Mouse (Mus musculus): ENCODE results near the gene Specc1. TPM values are rescaled to one million over a fixed set of nuclear protein-coding genes. Genes with fewer than 3 reads are reported as not detected.

The Specc1 gene
- polyA plus RNA-seq, 1 experiment: 2.1 TPM

GRCm38 (mm10) chr11:62130685-62131295, 174.2 kb downstream of the Specc1 start:
- H3K27me3 ChIP-seq (ENCODE audit: control insufficient read depth, insufficient read depth, low read length): no peaks in the 10 kb centered on the region
- H3K36me3 ChIP-seq (ENCODE audit: control insufficient read depth, insufficient read depth, low read length): no peaks in the 10 kb centered on the region
- no peak for TF ChIP-seq POLR2A (IDR thresholded peaks at IDR 0.05; ENCODE audit: control insufficient read depth, extremely low read depth, insufficient read depth, low read length, poor library complexity)
- no peak for TF ChIP-seq CTCF (IDR thresholded peaks at IDR 0.05; ENCODE audit: borderline replicate concordance, control insufficient read depth, extremely low read depth, insufficient read depth, low read length, poor library complexity)
- H3K4me1 ChIP-seq (replicated peaks; ENCODE audit: control insufficient read depth, insufficient read depth, low read length): peaks cover 5% of the 10 kb centered on the region
- no peak overlapping the region for H3K4me3 ChIP-seq (ENCODE audit: control insufficient read depth, insufficient read depth, low read length)
- DNase-seq: no peak
- no peak overlapping the region for H3K27ac ChIP-seq (ENCODE audit: control insufficient read depth, insufficient read depth, low read length)
- 62% methylated on average over 2 of the region's 2 CpGs for WGBS

- 23% methylated on average over 4 of the region's 4 CpGs for WGBS
- TF ChIP-seq CTCF (IDR thresholded peaks at IDR 0.05; ENCODE audit: borderline replicate concordance, control insufficient read depth, extremely low read depth, insufficient read depth, low read length, poor library complexity) (no peak), POLR2A (IDR thresholded peaks at IDR 0.05; ENCODE audit: control insufficient read depth, extremely low read depth, insufficient read depth, low read length, poor library complexity) (no peak)
- Histone ChIP-seq H3K27me3 (ENCODE audit: control insufficient read depth, insufficient read depth, low read length) (no peaks in the 10 kb centered on the region), H3K4me3 (ENCODE audit: control insufficient read depth, insufficient read depth, low read length) (no peak overlapping the region), H3K27ac (ENCODE audit: control insufficient read depth, insufficient read depth, low read length) (no peak overlapping the region), H3K36me3 (ENCODE audit: control insufficient read depth, insufficient read depth, low read length) (no peaks in the 10 kb centered on the region), H3K4me1 (replicated peaks; ENCODE audit: control insufficient read depth, insufficient read depth, low read length) (peaks cover 5% of the 10 kb centered on the region)
- DNase-seq: peak; percentile 2
Measured at GRCm38 (mm10) chr11:62131601-62132000, 175.0 kb downstream of the Specc1 start.

- H3K4me1 ChIP-seq (replicated peaks; ENCODE audit: control insufficient read depth, insufficient read depth, low read length): peaks cover 5% of the 10 kb centered on the region
- DNase-seq: no peak
- WGBS: 98% methylated on average over 2 of the region's 2 CpGs
- H3K4me3 ChIP-seq (ENCODE audit: control insufficient read depth, insufficient read depth, low read length): no peak overlapping the region
- H3K27me3 ChIP-seq (ENCODE audit: control insufficient read depth, insufficient read depth, low read length): no peaks in the 10 kb centered on the region
- TF ChIP-seq CTCF (IDR thresholded peaks at IDR 0.05; ENCODE audit: borderline replicate concordance, control insufficient read depth, extremely low read depth, insufficient read depth, low read length, poor library complexity) (no peak), POLR2A (IDR thresholded peaks at IDR 0.05; ENCODE audit: control insufficient read depth, extremely low read depth, insufficient read depth, low read length, poor library complexity) (no peak)
- H3K27ac ChIP-seq (ENCODE audit: control insufficient read depth, insufficient read depth, low read length): no peak overlapping the region
- H3K36me3 ChIP-seq (ENCODE audit: control insufficient read depth, insufficient read depth, low read length): no peaks in the 10 kb centered on the region
Measured at GRCm38 (mm10) chr11:62134191-62134590, 177.6 kb downstream of the Specc1 start.

- no peaks in the 10 kb centered on the region for H3K36me3 ChIP-seq (ENCODE audit: control insufficient read depth, insufficient read depth, low read length)
- H3K4me3 ChIP-seq (ENCODE audit: control insufficient read depth, insufficient read depth, low read length): no peak overlapping the region
- WGBS: 91% methylated on average over 7 of the region's 7 CpGs
- DNase-seq: no peak
- H3K4me1 ChIP-seq (replicated peaks; ENCODE audit: control insufficient read depth, insufficient read depth, low read length): no peaks in the 10 kb centered on the region
- H3K27me3 ChIP-seq (ENCODE audit: control insufficient read depth, insufficient read depth, low read length): no peaks in the 10 kb centered on the region
- no peak for TF ChIP-seq CTCF (IDR thresholded peaks at IDR 0.05; ENCODE audit: borderline replicate concordance, control insufficient read depth, extremely low read depth, insufficient read depth, low read length, poor library complexity)
- TF ChIP-seq POLR2A (IDR thresholded peaks at IDR 0.05; ENCODE audit: control insufficient read depth, extremely low read depth, insufficient read depth, low read length, poor library complexity): no peak
- H3K27ac ChIP-seq (ENCODE audit: control insufficient read depth, insufficient read depth, low read length): no peak overlapping the region
Measured at GRCm38 (mm10) chr11:62145216-62146110, 188.9 kb downstream of the Specc1 start.

GRCm38 (mm10) chr11:62146661-62147060, 190.1 kb downstream of the Specc1 start:
- no peak overlapping the region for H3K4me3 ChIP-seq (ENCODE audit: control insufficient read depth, insufficient read depth, low read length)
- no peak for TF ChIP-seq POLR2A (IDR thresholded peaks at IDR 0.05; ENCODE audit: control insufficient read depth, extremely low read depth, insufficient read depth, low read length, poor library complexity)
- no peak for TF ChIP-seq CTCF (IDR thresholded peaks at IDR 0.05; ENCODE audit: borderline replicate concordance, control insufficient read depth, extremely low read depth, insufficient read depth, low read length, poor library complexity)
- DNase-seq: no peak

GRCm38 (mm10) chr11:62148026-62148425, 191.5 kb downstream of the Specc1 start:
- no peak overlapping the region for H3K4me3 ChIP-seq (ENCODE audit: control insufficient read depth, insufficient read depth, low read length)
- H3K4me1 ChIP-seq (replicated peaks; ENCODE audit: control insufficient read depth, insufficient read depth, low read length): no peaks in the 10 kb centered on the region
- no peak overlapping the region for H3K27ac ChIP-seq (ENCODE audit: control insufficient read depth, insufficient read depth, low read length)
- WGBS: 58% methylated on average over 3 of the region's 3 CpGs
- no peaks in the 10 kb centered on the region for H3K36me3 ChIP-seq (ENCODE audit: control insufficient read depth, insufficient read depth, low read length)
- no peak for DNase-seq
- H3K27me3 ChIP-seq (ENCODE audit: control insufficient read depth, insufficient read depth, low read length): no peaks in the 10 kb centered on the region
- TF ChIP-seq CTCF (IDR thresholded peaks at IDR 0.05; ENCODE audit: borderline replicate concordance, control insufficient read depth, extremely low read depth, insufficient read depth, low read length, poor library complexity) (no peak), POLR2A (IDR thresholded peaks at IDR 0.05; ENCODE audit: control insufficient read depth, extremely low read depth, insufficient read depth, low read length, poor library complexity) (no peak)

More at GRCm38 (mm10) chr11:62146661-62147060, 190.1 kb downstream of the Specc1 start:
- WGBS: 95% methylated on average over 1 of the region's 1 CpGs
- Histone ChIP-seq H3K36me3 (ENCODE audit: control insufficient read depth, insufficient read depth, low read length) (no peaks in the 10 kb centered on the region), H3K27me3 (ENCODE audit: control insufficient read depth, insufficient read depth, low read length) (no peaks in the 10 kb centered on the region), H3K4me1 (replicated peaks; ENCODE audit: control insufficient read depth, insufficient read depth, low read length) (no peaks in the 10 kb centered on the region), H3K27ac (ENCODE audit: control insufficient read depth, insufficient read depth, low read length) (no peak overlapping the region)
